Mouse (Mus musculus) R1 (cell line): ENCODE results near the gene Prss57.

Experiments used
- DNase-seq: peaks from one replicate; pipeline ENCODE4 v3.0.0-alpha.2; 2018; ENCODE audit warnings: low read depth, low spot score

Prss57 gene

GRCm38 (mm10) chr10:79756660-79757059 is 34.1 kb downstream of the Prss57 start:
- DNase-seq, result no peak

- peak; percentile 57 for DNase-seq
Measured at GRCm38 (mm10) chr10:79755854-79756253, 34.9 kb downstream of the Prss57 start.

DNA sequence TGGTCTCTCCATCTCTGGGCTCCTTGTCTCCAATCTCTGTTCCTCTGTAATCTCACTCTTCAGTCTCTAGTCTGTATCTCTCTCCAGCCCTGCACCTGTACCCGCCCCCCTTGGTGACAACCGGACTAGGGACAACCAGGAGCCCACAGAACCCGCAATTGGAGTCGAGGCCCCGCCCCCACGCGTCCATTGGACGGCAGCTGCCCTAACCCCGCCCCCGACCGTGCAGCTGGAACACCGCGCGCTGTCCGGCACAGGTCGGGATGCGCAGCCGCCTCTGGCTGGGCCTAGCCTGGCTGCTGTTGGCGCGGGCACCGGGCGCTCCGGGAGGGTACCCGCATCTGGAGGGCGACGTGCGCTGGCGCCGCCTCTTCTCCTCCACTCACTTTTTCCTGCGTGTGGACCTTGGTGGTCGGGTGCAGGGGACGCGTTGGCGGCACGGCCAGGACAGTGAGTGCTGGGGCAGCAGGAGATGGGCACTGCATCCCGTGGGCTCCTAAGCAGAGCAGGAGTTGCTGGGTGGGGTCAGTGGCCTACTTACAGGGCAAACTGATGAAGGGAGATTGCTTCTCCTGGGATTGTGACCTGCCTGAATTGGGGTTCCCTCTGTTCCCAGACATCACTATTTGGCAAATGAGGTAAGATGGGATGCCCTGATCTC is 35.8 kb downstream of the Prss57 start, which contains the start of gene Fgf22:
Gene Fgf22, plus strand, starts transcription at position 221 of the 661 bp plus-strand sequence.
- DNase-seq, result peak; percentile 87

- DNase-seq, result no peak
Measured at GRCm38 (mm10) chr10:79748496-79748895, 42.3 kb downstream of the Prss57 start.

DNA sequence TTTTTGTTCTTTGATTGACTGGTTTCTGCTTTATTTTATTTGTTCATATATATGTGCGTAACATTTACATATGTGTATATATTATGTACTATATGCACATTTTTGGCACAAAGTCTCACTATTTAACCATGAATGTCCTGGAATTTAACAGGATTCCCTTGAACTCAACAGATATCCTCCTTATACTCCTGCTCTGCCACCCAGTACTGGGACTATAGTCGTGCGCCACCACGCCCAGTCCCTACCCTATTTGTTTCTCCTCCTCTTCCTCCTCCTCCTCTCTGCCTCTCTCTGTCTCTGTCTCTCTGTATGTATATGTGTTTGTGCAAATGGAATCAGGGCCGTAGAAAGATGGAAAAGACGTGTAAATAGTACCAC is 44.0 kb downstream of the Prss57 start:
- DNase-seq, result no peak

DNA sequence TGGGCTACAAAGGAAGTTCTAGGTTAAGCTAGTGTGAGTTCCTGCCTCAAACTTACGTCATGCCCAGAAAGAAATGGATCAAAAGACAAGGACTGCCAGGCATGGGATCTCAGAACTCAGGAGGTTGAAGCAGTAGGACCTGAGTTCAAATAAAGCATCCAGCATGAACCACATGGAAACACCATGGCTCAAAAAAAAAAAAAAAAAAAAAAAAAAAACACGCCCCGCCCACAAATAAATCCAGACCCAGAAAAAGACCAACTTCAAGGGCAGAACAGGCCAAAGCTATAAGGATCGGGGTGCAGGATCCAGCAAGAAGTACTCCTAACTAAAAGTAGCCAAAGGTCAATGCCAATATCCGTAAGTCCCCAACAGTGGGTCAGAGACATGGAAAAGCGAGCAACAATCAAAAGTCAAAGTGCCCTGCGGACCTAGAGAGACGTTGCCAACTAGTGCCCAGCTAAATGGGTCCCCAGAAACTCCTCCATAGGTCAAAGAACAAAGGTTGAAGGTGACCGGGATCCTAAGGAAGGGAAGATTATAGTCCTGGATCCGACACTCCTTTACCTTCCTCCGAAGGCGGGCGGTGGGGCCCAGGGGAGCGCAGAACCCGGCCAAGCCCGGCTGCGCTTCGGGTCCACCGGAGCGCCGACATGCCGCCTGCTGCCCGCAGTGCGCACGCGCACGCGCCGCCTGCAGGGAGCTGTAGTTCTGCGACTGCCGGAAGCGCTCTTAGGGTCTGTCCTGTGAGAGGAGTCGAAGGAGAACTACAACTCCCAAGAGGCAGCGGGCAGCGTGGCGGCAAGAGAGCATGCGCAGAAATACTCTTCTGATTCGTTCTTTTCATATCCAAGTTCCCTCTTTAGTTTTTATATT is 44.6 kb downstream of the Prss57 start, which contains the start of gene Polrmt:
Gene Polrmt, minus strand, starts transcription at position 684 of the 876 bp plus-strand sequence.
- peak; percentile 99 for DNase-seq

DNA sequence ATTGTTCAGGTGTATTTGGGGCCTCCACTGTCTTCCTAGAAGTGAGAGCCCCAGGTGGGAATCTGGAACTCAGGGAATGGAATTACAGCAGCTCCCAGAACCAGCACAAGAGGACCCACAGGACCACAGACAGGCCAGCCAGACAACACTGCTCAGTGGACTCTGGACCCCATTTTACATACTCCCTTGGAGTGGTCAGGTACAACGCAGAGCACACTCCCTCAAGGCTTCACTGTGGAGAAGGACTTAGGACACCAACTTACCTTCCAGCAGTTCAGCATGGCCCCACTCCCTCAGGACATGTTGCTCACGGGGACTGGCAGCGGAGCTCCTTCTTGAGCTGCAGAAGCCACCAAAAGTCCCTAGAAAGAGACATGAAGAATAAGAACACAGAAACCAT is 45.4 kb downstream of the Prss57 start:
- no peak for DNase-seq

- no peak for DNase-seq
Measured at GRCm38 (mm10) chr10:79743650-79744365, 47.0 kb downstream of the Prss57 start.

GRCm38 (mm10) chr10:79743161-79743560 is 47.6 kb downstream of the Prss57 start:
- no peak for DNase-seq

DNA sequence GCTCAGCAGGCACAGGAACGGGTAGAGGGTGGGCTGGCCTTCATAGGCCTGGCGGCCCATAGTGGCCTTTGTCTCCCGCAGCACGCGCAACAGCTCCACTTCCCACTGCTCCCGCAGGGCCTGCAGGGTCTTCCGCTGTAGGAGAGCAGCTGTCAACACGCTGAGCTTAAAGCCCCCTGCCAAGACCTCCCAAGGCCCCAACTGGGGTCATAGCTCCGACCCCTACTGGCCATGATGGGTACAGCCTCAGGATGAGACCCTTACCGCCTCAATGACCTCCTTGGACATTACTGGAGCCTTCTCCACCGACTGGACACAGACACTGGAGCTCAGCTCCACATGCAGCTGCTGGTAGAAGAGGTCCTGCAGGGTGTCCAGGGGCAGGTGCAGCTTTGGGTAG is 49.9 kb downstream of the Prss57 start:
- DNase-seq, result peak; percentile 39

DNA sequence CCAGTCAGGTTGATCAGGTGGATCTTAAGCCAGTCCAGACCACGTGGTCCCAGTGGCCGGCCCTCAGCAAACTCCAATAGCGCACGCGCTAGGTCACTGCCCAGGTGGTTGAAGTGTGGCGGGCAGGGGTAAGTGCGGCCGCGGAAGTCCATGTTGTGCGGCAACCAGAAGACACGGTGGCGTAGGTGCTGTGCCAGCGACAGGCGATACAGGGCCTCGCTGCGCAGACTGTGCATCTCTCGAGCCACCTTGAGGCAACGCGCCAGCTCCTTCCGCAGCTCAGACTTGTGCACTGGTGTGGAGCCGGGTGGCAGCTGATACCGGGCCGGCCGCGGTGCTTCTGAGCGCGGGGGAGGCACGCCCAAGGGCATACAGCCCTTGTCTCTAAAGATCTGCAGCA is 51.5 kb downstream of the Prss57 start:
- DNase-seq, result peak; percentile 77

- peak; percentile 71 for DNase-seq
Measured at GRCm38 (mm10) chr10:79738259-79738658, 52.5 kb downstream of the Prss57 start.

GRCm38 (mm10) chr10:79736706-79737105 is 54.1 kb downstream of the Prss57 start:
- DNase-seq, result no peak

DNA sequence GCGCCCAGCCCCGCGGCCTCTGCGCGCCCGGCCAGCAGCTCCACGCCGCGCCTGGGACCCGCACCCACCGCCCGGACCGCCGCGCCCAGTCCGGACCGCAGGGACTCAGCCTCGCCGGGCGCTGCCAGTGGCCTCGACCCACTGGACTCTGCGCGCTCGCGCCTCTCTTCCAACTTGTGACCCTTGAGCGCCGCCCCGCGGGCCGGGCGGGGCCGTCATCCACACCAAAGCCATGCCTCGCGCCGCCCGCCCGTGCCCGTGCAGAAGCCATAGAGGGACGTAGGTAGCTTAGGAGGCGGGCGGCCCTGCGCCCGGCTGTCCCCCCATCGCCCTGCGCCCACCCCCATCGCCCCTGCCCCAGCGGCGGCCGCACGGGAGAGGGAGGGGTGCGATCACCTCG is 55.4 kb downstream of the Prss57 start:
- peak; percentile 40 for DNase-seq

DNA sequence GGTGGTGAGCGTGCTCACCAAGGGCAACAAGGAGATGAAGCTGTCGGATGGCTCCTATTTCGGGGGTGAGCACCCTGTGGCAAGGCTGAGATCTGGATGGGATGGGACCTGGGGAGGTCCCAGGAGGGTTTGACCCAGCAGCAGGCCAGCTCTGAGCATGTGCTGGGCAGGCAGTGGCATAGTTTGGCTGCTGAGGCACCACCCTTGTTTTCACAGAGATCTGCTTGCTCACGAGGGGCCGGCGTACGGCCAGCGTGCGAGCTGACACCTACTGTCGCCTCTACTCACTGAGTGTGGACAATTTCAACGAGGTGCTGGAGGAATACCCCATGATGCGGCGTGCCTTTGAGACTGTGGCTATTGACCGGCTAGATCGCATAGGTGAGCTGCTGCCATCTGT is 56.9 kb downstream of the Prss57 start:
- DNase-seq, result no peak

DNA sequence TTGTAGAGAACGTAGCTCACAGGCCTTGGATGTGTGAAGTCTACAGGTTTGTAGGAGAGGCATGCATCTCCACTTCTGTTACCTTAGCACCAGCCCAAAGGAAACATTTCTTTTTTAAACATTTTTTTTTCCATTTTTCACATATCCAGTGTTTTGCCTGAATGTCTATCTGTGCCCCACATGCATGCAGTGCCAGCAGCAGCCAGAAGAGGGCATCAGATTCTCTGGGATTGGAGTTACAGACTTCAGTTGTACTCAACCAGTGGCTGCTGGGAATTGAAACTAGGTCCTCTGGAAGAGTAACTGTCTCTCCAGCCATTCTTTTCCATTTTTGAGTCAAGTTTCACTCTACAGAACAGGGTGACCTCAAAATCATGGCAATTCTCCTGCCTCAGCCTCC is 58.3 kb downstream of the Prss57 start:
- DNase-seq, result peak; percentile 70
